9 mouse cellular contexts compared by ENCODE assay signal in the genomic region with DNA sequence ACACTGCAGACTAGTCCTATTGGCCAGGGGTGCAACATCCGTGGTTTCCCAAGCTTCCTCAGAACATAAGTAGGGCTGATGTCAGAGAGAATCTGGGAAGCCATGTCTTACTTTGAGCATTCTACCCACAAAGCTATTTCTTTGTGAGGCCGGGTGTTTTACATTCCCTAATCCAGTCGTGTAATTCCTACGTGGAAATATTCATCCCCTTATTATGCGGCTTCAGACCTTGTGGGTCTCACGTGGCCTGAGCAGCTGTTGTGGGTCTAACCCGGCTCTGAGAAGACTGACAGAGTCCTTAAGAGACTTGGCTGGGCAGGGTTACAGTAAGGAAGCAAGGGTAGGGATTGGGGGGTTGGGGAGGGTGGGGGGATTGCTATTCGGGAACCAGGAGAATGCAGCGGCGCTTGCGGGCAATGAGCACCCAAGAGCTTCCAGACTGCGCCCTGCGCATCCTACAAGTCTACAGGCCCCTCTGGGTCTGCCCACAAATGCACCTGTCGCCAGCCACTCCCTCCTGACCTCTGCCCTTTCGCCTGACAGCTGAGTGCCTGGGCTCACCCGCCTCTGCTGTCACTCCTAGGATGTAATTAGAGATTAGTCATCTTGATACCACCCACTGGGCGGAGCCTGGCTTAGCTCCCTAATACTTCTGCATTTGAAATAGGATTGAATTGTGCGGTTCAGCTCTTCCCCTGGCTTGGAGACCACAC. TPM values are rescaled to one million over a fixed set of nuclear protein-coding genes. Genes with fewer than 3 reads are reported as not detected.
DNase-seq lines count a peak whose midpoint lies in the region; TF ChIP-seq lines count a peak whose summit lies in the region.
"Had no signal": no experiment of that assay in that cellular context is flagged by ENCODE, and none has a peak within 500 bp of the region (broad histone marks: within the 10 kb centered on the region; RNA-seq: fewer than 3 reads in every experiment).

No protein-coding gene starts in this region.

- TF ChIP-seq POLR2A in liver, adult 2 months (IDR thresholded peaks at IDR 0.05; ENCODE audit: extremely low read depth, insufficient read depth, low read length), result no peak

- H3K9ac ChIP-seq in liver, adult 2 months (ENCODE audit: low read depth, low read length), result no peak overlapping the region

- no peak overlapping the region for H3K27ac ChIP-seq in liver, adult 2 months (replicated peaks; ENCODE audit: insufficient read depth, low read depth, low read length)
- H3K27ac ChIP-seq: macrophage had no signal

- intact Hi-C loops in heart, postnatal 14 days (cut with DNase I), result no loop called here

- H3K4me1 ChIP-seq in liver, adult 2 months (ENCODE audit: control insufficient read depth, insufficient read depth, low read length), result no peaks in the 10 kb centered on the region

- no peaks in the 10 kb centered on the region for H3K79me2 ChIP-seq in liver, adult 2 months (ENCODE audit: control insufficient read depth, insufficient read depth, low read length)

- H3K36me3 ChIP-seq in liver, adult 2 months (ENCODE audit: control insufficient read depth, insufficient read depth, low read length), result no peaks in the 10 kb centered on the region

- DNase-seq in cerebellum, postnatal 10 days, result peak; percentile 49 to 61
- no peak for DNase-seq in cerebellum, adult 18-20 months
- peak; percentile 36 for DNase-seq in ZHBTc4 (ENCODE audit: low read depth, low spot score)
- peak; percentile 30 for DNase-seq in gastrocnemius, adult 18-20 months (ENCODE audit: low spot score)
- peak; percentile 7 for DNase-seq in liver, adult 2 months (ENCODE audit: extremely low read depth, low read depth, low spot score)
- peak; percentile 28 for DNase-seq in right cerebral cortex, postnatal 4 days
- no peak for DNase-seq in heart, postnatal 14 days
- DNase-seq in layer of hippocampus, adult 9-10 months (ENCODE audit: low spot score), result no peak

- TF ChIP-seq CTCF in liver, adult 2 months (IDR thresholded peaks at IDR 0.05; ENCODE audit: low read depth, low read length), result no peak

- H3K27me3 ChIP-seq in liver, adult 2 months (ENCODE audit: control insufficient read depth, insufficient read depth, low read length), result no peaks in the 10 kb centered on the region

- no peak overlapping the region for H3K4me3 ChIP-seq in liver, adult 2 months (ENCODE audit: insufficient read depth, low read depth, low read length)

- 42% methylated on average over 18 of the region's 18 CpGs for WGBS in liver, adult 2 months

RNA-seq across cellular contexts. Expression of a gene that starts 15.5 kb away (rescaled TPM):
- total RNA-seq in gastrocnemius, adult 18-20 months (2021), result 1 to 10 TPM; 1.7 to 3.1 TPM
- total RNA-seq in liver, adult 2 months (2014; rRNA removed), result 0.20 and 0.46 TPM in 2 replicates
- not detected in 2 replicates for polyA plus RNA-seq in liver, adult 2 months (2012; rRNA removed)
- total RNA-seq in heart, postnatal 14 days (2021), result 1 to 10 TPM; 7.4 to 7.5 TPM

RNA-seq across cellular contexts. Expression of a gene that starts 44.8 kb away (rescaled TPM):
- not detected for total RNA-seq in gastrocnemius, adult 18-20 months (2021)
- not detected in 2 replicates for total RNA-seq in liver, adult 2 months (2014; rRNA removed)
- polyA plus RNA-seq in liver, adult 2 months (2012; rRNA removed), result not detected in 2 replicates
- total RNA-seq in heart, postnatal 14 days (2021), result not detected
- polyA plus RNA-seq: macrophage had no signal

Comparison
In these comparisons a context has a peak if more than half of its experiments do, and no peak if none do; other contexts are left out.
1. DNase-seq: peak in cerebellum, postnatal 10 days (2 of 2), ZHBTc4 (single experiment), gastrocnemius, adult 18-20 months (single experiment), liver, adult 2 months (single experiment) and right cerebral cortex, postnatal 4 days (single experiment); none in cerebellum, adult 18-20 months (0 of 2), heart, postnatal 14 days (0 of 2) and layer of hippocampus, adult 9-10 months (single experiment).